Mouse (Mus musculus) lung, postnatal 0 days (tissue): ENCODE measurements around the gene Ffar3. TPM values are rescaled to one million over a fixed set of nuclear protein-coding genes. Genes with fewer than 3 reads are reported as not detected.

Experiments used
- ATAC-seq: fragments of 200-750 bp; cut with Nextera tagmentation; 2 replicates; pipeline ENCODE4 v1.8.0; 2017; ENCODE audit warnings: moderate library complexity
- DNase-seq: peaks from one replicate; pipeline ENCODE4 v3.0.0-alpha.2; 2016; ENCODE audit warnings: low spot score
- H3K27ac ChIP-seq: fragments of 300-500 bp; sonication (generic); 2 replicates; pipeline ENCODE4 v1.5.1; 2014; ENCODE audit warnings: antibody characterized with exemption, mild to moderate bottlenecking, low read length, mixed read lengths
- H3K27me3 ChIP-seq: fragments of 300-500 bp; sonication (generic); replicated peaks from 2 replicates; pipeline ENCODE4 v1.6.1; 2014; ENCODE audit warnings: low read length, mixed read lengths; ENCODE audit not compliant: insufficient read depth
- H3K36me3 ChIP-seq: fragments of 300-500 bp; sonication (generic); 2 replicates; pipeline ENCODE4 v1.6.1; 2014; ENCODE audit warnings: low read length, mixed read lengths; ENCODE audit not compliant: insufficient read depth
- H3K4me1 ChIP-seq: fragments of 300-500 bp; sonication (generic); 2 replicates; pipeline ENCODE4 v1.6.1; 2014; ENCODE audit warnings: antibody characterized with exemption, low read depth, low read length, mixed read lengths; ENCODE audit not compliant: insufficient read depth
- H3K4me2 ChIP-seq: fragments of 300-500 bp; sonication (generic); replicated peaks from 2 replicates; pipeline ENCODE4 v1.6.1; 2014; ENCODE audit warnings: low read depth, mild to moderate bottlenecking, low read length, moderate library complexity, mixed read lengths
- H3K4me3 ChIP-seq: fragments of 300-500 bp; sonication (generic); 2 replicates; pipeline ENCODE4 v1.5.1; 2014; ENCODE audit warnings: low read depth, low read length
- H3K9ac ChIP-seq: fragments of 300-500 bp; sonication (generic); replicated peaks from 2 replicates; pipeline ENCODE4 v1.6.1; 2014; ENCODE audit warnings: low read depth, mild to moderate bottlenecking
- H3K9me3 ChIP-seq: fragments of 300-500 bp; sonication (generic); 2 replicates; pipeline ENCODE4 v1.6.1; 2016; ENCODE audit warnings: low read length, mixed read lengths
- CTCF ChIP-seq: IDR thresholded peaks from 2 replicates; pipeline ENCODE4 v1.5.1; 2016; ENCODE audit warnings: antibody characterized with exemption, mild to moderate bottlenecking
- EP300 ChIP-seq: IDR thresholded peaks from 2 replicates; pipeline ENCODE4 v1.6.1; 2016; ENCODE audit warnings: antibody characterized with exemption, mild to moderate bottlenecking, control low read depth
- WGBS: fragments of 180-500 bp; shearing (Covaris S2); extraction: QIAGEN DNeasy Blood & Tissue Kit; methylation state at CpG from one replicate; pipeline ENCODE4 v1.1.7; 2014; 5-methylcytosine and 5-hydroxymethylcytosine counted together
- polyA plus RNA-seq: library from polyadenylated mRNA; unstranded; fragments of >200 nt; fragmentation: Nextera tagmentation; extraction: Ambion mirVana; gene quantifications from 2 replicates; pipeline ENCODE4 v1.2.1, GENCODE M21; 2015

Ffar3 gene
- polyA plus RNA-seq, 1 experiment from 2014 or later, result not detected

- no peak for DNase-seq
- no peaks in the 10 kb centered on the region for H3K9me3 ChIP-seq
- H3K27me3 ChIP-seq, result no peaks in the 10 kb centered on the region
- TF ChIP-seq EP300 (no peak), CTCF (no peak)
- H3K4me3 ChIP-seq, result no peak overlapping the region
- no peaks in the 10 kb centered on the region for H3K36me3 ChIP-seq
- H3K27ac ChIP-seq, result no peak overlapping the region
- WGBS, result 59% methylated on average over 6 of the region's 6 CpGs
- no peaks in the 10 kb centered on the region for H3K4me1 ChIP-seq
- no peak overlapping the region for H3K4me2 ChIP-seq
- H3K9ac ChIP-seq, result no peak overlapping the region
- ATAC-seq, result no peak
Observed at GRCm38 (mm10) chr7:30847934-30848333, 8.0 kb downstream of the Ffar3 start.

- no peak overlapping the region for H3K4me3 ChIP-seq
- no peaks in the 10 kb centered on the region for H3K4me1 ChIP-seq
- H3K9ac ChIP-seq, result no peak overlapping the region
- DNase-seq (no peak), ATAC-seq (no peak)
- H3K36me3 ChIP-seq, result no peaks in the 10 kb centered on the region
- no peak for TF ChIP-seq CTCF
- no peaks in the 10 kb centered on the region for H3K9me3 ChIP-seq
- no peaks in the 10 kb centered on the region for H3K27me3 ChIP-seq
- 58% methylated on average over 5 of the region's 5 CpGs for WGBS
- no peak overlapping the region for H3K27ac ChIP-seq
- H3K4me2 ChIP-seq, result no peak overlapping the region
Observed at GRCm38 (mm10) chr7:30847386-30847785, 8.6 kb downstream of the Ffar3 start.

DNA sequence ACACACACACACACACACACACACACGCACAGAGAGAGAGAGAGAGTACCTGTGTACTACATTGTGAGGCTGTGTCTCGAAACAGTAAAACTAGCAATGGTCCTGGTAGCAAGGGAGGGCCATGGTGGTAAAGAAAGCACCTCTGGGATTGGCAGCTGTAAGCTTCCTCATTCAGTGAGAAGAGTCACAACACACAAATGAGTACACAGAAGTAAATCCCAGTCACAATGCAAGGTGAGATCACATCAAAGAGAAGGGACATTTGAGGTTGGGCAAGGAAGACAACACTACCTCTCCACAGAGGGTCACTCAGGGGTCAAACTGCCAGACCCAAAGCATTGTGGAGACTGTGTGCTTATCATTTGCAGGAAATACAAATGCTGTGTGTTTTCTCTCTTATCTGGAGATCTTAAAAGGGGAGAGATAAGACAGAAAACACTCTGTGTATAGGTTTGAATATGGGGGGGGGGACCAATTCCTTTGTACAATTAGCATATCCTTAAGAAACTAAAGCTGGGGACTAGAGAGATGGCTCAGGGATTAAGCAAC lies 9.4 kb downstream of the Ffar3 start:
- no peak for DNase-seq
- H3K4me1 ChIP-seq, result no peaks in the 10 kb centered on the region
- H3K9me3 ChIP-seq, result no peaks in the 10 kb centered on the region
- no peak overlapping the region for H3K4me3 ChIP-seq
- WGBS, result 62% methylated on average over 2 of the region's 2 CpGs
- H3K4me2 ChIP-seq, result no peak overlapping the region
- H3K9ac ChIP-seq, result no peak overlapping the region
- no peaks in the 10 kb centered on the region for H3K27me3 ChIP-seq
- no peak overlapping the region for H3K27ac ChIP-seq
- no peak for TF ChIP-seq CTCF
- no peak for ATAC-seq
- H3K36me3 ChIP-seq, result no peaks in the 10 kb centered on the region

- Histone ChIP-seq H3K4me2 (no peak overlapping the region), H3K4me1 (no peaks in the 10 kb centered on the region), H3K36me3 (no peaks in the 10 kb centered on the region), H3K9me3 (no peaks in the 10 kb centered on the region), H3K4me3 (no peak overlapping the region), H3K27ac (no peak overlapping the region), H3K9ac (no peak overlapping the region), H3K27me3 (no peaks in the 10 kb centered on the region)
- TF ChIP-seq CTCF, result no peak
- TF ChIP-seq EP300, result no peak
- ATAC-seq, result no peak
- DNase-seq, result no peak
- WGBS, result 35% methylated on average over 7 of the region's 7 CpGs
Observed at GRCm38 (mm10) chr7:30844676-30845297, 11.2 kb downstream of the Ffar3 start.

GRCm38 (mm10) chr7:30842092-30842491 lies 13.9 kb downstream of the Ffar3 start:
- Histone ChIP-seq H3K4me2 (no peak overlapping the region), H3K4me3 (no peak overlapping the region), H3K4me1 (no peaks in the 10 kb centered on the region), H3K36me3 (no peaks in the 10 kb centered on the region), H3K27ac (no peak overlapping the region), H3K27me3 (no peaks in the 10 kb centered on the region), H3K9me3 (no peaks in the 10 kb centered on the region), H3K9ac (no peak overlapping the region)
- no peak for TF ChIP-seq EP300
- TF ChIP-seq CTCF, result no peak
- DNase-seq, result no peak
- WGBS, result 64% methylated on average over 5 of the region's 5 CpGs
- no peak for ATAC-seq

- Histone ChIP-seq H3K4me1 (no peaks in the 10 kb centered on the region), H3K36me3 (no peaks in the 10 kb centered on the region), H3K27me3 (no peaks in the 10 kb centered on the region), H3K27ac (no peak overlapping the region), H3K4me2 (no peak overlapping the region), H3K4me3 (no peak overlapping the region), H3K9ac (no peak overlapping the region), H3K9me3 (no peaks in the 10 kb centered on the region)
- DNase-seq (no peak), ATAC-seq (no peak)
- TF ChIP-seq EP300, result no peak
- 67% methylated on average over 4 of the region's 4 CpGs for WGBS
Observed at GRCm38 (mm10) chr7:30841379-30841778, 14.6 kb downstream of the Ffar3 start.

GRCm38 (mm10) chr7:30840306-30840705 lies 15.7 kb downstream of the Ffar3 start:
- H3K36me3 ChIP-seq, result no peaks in the 10 kb centered on the region
- no peak overlapping the region for H3K27ac ChIP-seq
- ATAC-seq, result no peak
- H3K9ac ChIP-seq, result no peak overlapping the region
- no peaks in the 10 kb centered on the region for H3K4me1 ChIP-seq
- no peak for DNase-seq
- WGBS, result 46% methylated on average over 3 of the region's 3 CpGs
- no peak for TF ChIP-seq EP300
- no peak for TF ChIP-seq CTCF
- no peaks in the 10 kb centered on the region for H3K27me3 ChIP-seq
- H3K4me2 ChIP-seq, result no peak overlapping the region
- no peak overlapping the region for H3K4me3 ChIP-seq
- no peaks in the 10 kb centered on the region for H3K9me3 ChIP-seq
